Mouse (Mus musculus) E14TG2a.4 (cell line): ENCODE measurements around the gene Pou2f3.

Source experiments
- CTCF ChIP-seq: conservative IDR thresholded peaks from 2 replicates; pipeline ENCODE4 v1.5.1; 2014; ENCODE audit warnings: low read length
- POU5F1 ChIP-seq: IDR thresholded peaks from 2 replicates; pipeline ENCODE4 v1.6.1; 2014; ENCODE audit warnings: low read length, borderline replicate concordance

DNA sequence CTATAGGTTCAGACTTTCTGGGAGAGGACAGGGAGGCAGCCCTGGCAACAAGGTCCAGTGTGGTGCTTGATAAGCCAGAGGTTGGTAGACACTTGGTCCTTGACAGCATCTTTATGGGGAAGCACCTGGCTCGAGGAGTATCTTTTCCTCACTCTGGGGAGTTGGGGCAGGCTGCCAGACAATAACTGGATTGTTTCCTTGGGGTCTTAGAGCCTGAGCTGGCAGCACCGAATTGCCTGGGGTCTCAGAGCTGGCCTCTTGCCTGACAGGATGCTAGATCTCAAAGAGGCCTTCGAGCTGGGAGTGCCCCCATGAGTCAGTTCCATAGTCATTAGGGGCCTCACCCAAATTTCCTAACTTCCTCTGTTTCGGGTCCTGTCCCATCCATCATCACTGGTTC is 31.1 kb upstream of the Pou2f3 start:
- TF ChIP-seq CTCF: no peak
- TF ChIP-seq POU5F1: no peak
